ENCODE assay signal across 26 mouse cellular contexts in the genomic region with DNA sequence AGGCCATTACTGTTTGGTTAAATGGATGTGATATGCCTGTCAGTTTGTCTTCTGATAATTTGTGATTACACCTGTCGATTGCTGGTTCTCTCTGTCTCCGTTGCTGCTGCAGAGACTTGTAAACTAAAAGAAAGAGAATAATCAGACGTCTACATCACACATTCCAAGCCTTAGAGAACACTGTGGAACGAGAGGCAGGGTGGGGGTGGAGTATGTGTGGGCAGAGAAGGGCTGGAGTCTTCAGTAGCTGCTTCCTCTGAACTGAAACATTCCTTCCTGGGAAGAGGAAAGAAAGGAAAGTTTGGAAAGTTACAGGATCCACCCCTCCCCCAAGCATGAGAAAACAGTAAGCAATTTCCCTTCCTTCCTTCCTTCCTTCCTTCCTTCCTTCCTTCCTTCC.
DNase-seq lines count a peak whose midpoint lies in the region; ATAC-seq and TF ChIP-seq lines count a peak whose summit lies in the region.
"Had no signal": no experiment of that assay in that cellular context is flagged by ENCODE, and none has a peak within 500 bp of the region (broad histone marks: within the 10 kb centered on the region; RNA-seq: fewer than 3 reads in every experiment).

No protein-coding gene starts in this region.

- H3K9ac ChIP-seq in kidney, embryonic 16.5 days (replicated peaks; ENCODE audit: low read length), result no peak overlapping the region
- no peak overlapping the region for H3K9ac ChIP-seq in lung, postnatal 0 days (replicated peaks; ENCODE audit: low read depth)
- no peak overlapping the region for H3K9ac ChIP-seq in stomach, postnatal 0 days (ENCODE audit: low read length)
- H3K9ac ChIP-seq: embryonic facial prominence, embryonic 13.5 days; hindbrain, embryonic 12.5 days; liver, embryonic 14.5 days; midbrain, embryonic 15.5 days; neural tube, embryonic 12.5 days had no signal

- H3K36me3 ChIP-seq in heart, embryonic 10.5 days, result no peaks in the 10 kb centered on the region
- H3K36me3 ChIP-seq in kidney, embryonic 16.5 days (ENCODE audit: insufficient read depth, low read length), result no peaks in the 10 kb centered on the region
- no peaks in the 10 kb centered on the region for H3K36me3 ChIP-seq in lung, postnatal 0 days (ENCODE audit: insufficient read depth, low read length)
- no peaks in the 10 kb centered on the region for H3K36me3 ChIP-seq in stomach, postnatal 0 days (ENCODE audit: control insufficient read depth, insufficient read depth, low read length)
- H3K36me3 ChIP-seq: embryonic facial prominence, embryonic 13.5 days; forebrain, embryonic 10.5 days; G1E; hindbrain, embryonic 12.5 days; midbrain, embryonic 15.5 days; neural tube, embryonic 12.5 days had no signal

- no peak for DNase-seq in heart, embryonic 10.5 days (ENCODE audit: low spot score)
- no peak for DNase-seq in heart, postnatal 25 days (ENCODE audit: low spot score)
- no peak for DNase-seq in kidney, adult 11 months
- DNase-seq in lung, postnatal 0 days (ENCODE audit: low spot score), result peak; percentile 43
- DNase-seq in lung, postnatal 14 days, result no peak
- no peak for DNase-seq in stomach, postnatal 0 days (ENCODE audit: low spot score)
- no peak for DNase-seq in right cerebral cortex, adult 2 months (ENCODE audit: low spot score in 2 of 2)
- DNase-seq: adrenal gland, postnatal 14 days; cerebellum, adult 11-12 months; cerebellum, postnatal 10 days; gastrocnemius, postnatal 10 days; heart, postnatal 14 days; kidney, adult 2 months; liver; lung, adult 2 months; thymus, postnatal 4 days had no signal

- peak overlapping the region; percentile 22; the same call in 1 of the 2 replicates for H3K27ac ChIP-seq in heart, embryonic 10.5 days
- H3K27ac ChIP-seq in kidney, embryonic 16.5 days (ENCODE audit: low read length), result peak overlapping the region; percentile 57; the same call in 1 of the 2 replicates
- H3K27ac ChIP-seq in lung, postnatal 0 days (ENCODE audit: low read length), result no peak overlapping the region
- no peak overlapping the region for H3K27ac ChIP-seq in stomach, postnatal 0 days (replicated peaks)
- H3K27ac ChIP-seq: forebrain, embryonic 10.5 days; hindbrain, embryonic 12.5 days; liver, embryonic 14.5 days; midbrain, embryonic 15.5 days; neural tube, embryonic 12.5 days had no signal

- H3K4me2 ChIP-seq in kidney, embryonic 16.5 days (replicated peaks; ENCODE audit: low read depth, low read length), result no peak overlapping the region
- H3K4me2 ChIP-seq in lung, postnatal 0 days (replicated peaks; ENCODE audit: low read depth, low read length), result no peak overlapping the region
- H3K4me2 ChIP-seq in stomach, postnatal 0 days (replicated peaks; ENCODE audit: low read depth), result no peak overlapping the region
- H3K4me2 ChIP-seq: embryonic facial prominence, embryonic 13.5 days; hindbrain, embryonic 12.5 days; midbrain, embryonic 15.5 days; neural tube, embryonic 12.5 days had no signal

- ATAC-seq in kidney, embryonic 16.5 days (ENCODE audit: low FRiP score, low TSS enrichment), result peak; percentile 59; the same call in 1 of the 2 replicates
- ATAC-seq in lung, postnatal 0 days, result peak; percentile 52; the same call in 1 of the 2 replicates
- 0 out of 2 replicates have a peak, but pooled peaks have one; percentile 61 for ATAC-seq in stomach, postnatal 0 days (ENCODE audit: low FRiP score, low TSS enrichment)
- ATAC-seq: forebrain, embryonic 16.5 days; midbrain, embryonic 15.5 days; Patski had no signal

- intact Hi-C loops in heart, postnatal 25 days (cut with DNase I), result no loop called here

- no peak for TF ChIP-seq EP300 in lung, postnatal 0 days (IDR thresholded peaks at IDR 0.05)
- TF ChIP-seq EP300 in stomach, postnatal 0 days (optimal IDR thresholded peaks at IDR 0.05), result no peak

- WGBS in heart, embryonic 10.5 days, result 19% methylated on average over 4 of the region's 4 CpGs
- WGBS in kidney, embryonic 16.5 days, result 35% methylated on average over 4 of the region's 4 CpGs
- WGBS in lung, postnatal 0 days, result 5% methylated on average over 4 of the region's 4 CpGs
- WGBS in stomach, postnatal 0 days, result 10% methylated on average over 4 of the region's 4 CpGs

- peaks cover 21% of the 10 kb centered on the region for H3K4me1 ChIP-seq in heart, embryonic 10.5 days
- peaks cover 15% of the 10 kb centered on the region for H3K4me1 ChIP-seq in kidney, embryonic 16.5 days (ENCODE audit: insufficient read depth, low read length)
- no peaks in the 10 kb centered on the region for H3K4me1 ChIP-seq in lung, postnatal 0 days (ENCODE audit: insufficient read depth, low read depth, low read length)
- peaks cover 5% of the 10 kb centered on the region; the same call in 1 of the 2 replicates for H3K4me1 ChIP-seq in stomach, postnatal 0 days (replicated peaks; ENCODE audit: control insufficient read depth, insufficient read depth)
- H3K4me1 ChIP-seq: hindbrain, embryonic 12.5 days; midbrain, embryonic 15.5 days had no signal

- no peaks in the 10 kb centered on the region for H3K9me3 ChIP-seq in heart, embryonic 10.5 days
- H3K9me3 ChIP-seq in kidney, embryonic 16.5 days (ENCODE audit: low read length), result no peaks in the 10 kb centered on the region
- H3K9me3 ChIP-seq in lung, postnatal 0 days (ENCODE audit: low read length), result no peaks in the 10 kb centered on the region
- no peaks in the 10 kb centered on the region for H3K9me3 ChIP-seq in stomach, postnatal 0 days (ENCODE audit: control insufficient read depth, low read length)
- H3K9me3 ChIP-seq: embryonic facial prominence, embryonic 13.5 days; forebrain, embryonic 10.5 days; G1E; hindbrain, embryonic 12.5 days; midbrain, embryonic 15.5 days; neural tube, embryonic 12.5 days had no signal

- H3K4me3 ChIP-seq in heart, embryonic 10.5 days, result no peak overlapping the region
- no peak overlapping the region for H3K4me3 ChIP-seq in kidney, embryonic 16.5 days (ENCODE audit: low read length)
- H3K4me3 ChIP-seq in lung, postnatal 0 days (ENCODE audit: low read depth, low read length), result no peak overlapping the region
- no peak overlapping the region for H3K4me3 ChIP-seq in stomach, postnatal 0 days (ENCODE audit: low read depth, low read length)
- H3K4me3 ChIP-seq: embryonic facial prominence, embryonic 13.5 days; forebrain, embryonic 10.5 days; hindbrain, embryonic 12.5 days; midbrain, embryonic 15.5 days; neural tube, embryonic 12.5 days had no signal

- TF ChIP-seq CTCF in lung, postnatal 0 days (IDR thresholded peaks at IDR 0.05), result no peak
- no peak for TF ChIP-seq CTCF in stomach, postnatal 0 days (IDR thresholded peaks at IDR 0.05; ENCODE audit: low read depth)

- no peaks in the 10 kb centered on the region for H3K27me3 ChIP-seq in heart, embryonic 10.5 days (ENCODE audit: insufficient read depth, poor library complexity, severe bottlenecking)
- H3K27me3 ChIP-seq in kidney, embryonic 16.5 days (ENCODE audit: insufficient read depth, low read length), result no peaks in the 10 kb centered on the region
- H3K27me3 ChIP-seq in lung, postnatal 0 days (replicated peaks; ENCODE audit: insufficient read depth, low read length), result no peaks in the 10 kb centered on the region
- no peaks in the 10 kb centered on the region for H3K27me3 ChIP-seq in stomach, postnatal 0 days (ENCODE audit: control insufficient read depth, insufficient read depth, low read length)
- H3K27me3 ChIP-seq: embryonic facial prominence, embryonic 13.5 days; hindbrain, embryonic 12.5 days; midbrain, embryonic 15.5 days; neural tube, embryonic 12.5 days; Patski had no signal

Comparison
In these comparisons a context has a peak if more than half of its experiments do, and no peak if none do; other contexts are left out.
1. H3K27ac ChIP-seq: peak in heart, embryonic 10.5 days (single experiment) and kidney, embryonic 16.5 days (single experiment); none in lung, postnatal 0 days (single experiment) and stomach, postnatal 0 days (single experiment).
2. Peak in every context shown above with its lines, with median percentiles within 50 percentile points of each other: ATAC-seq.